Mouse (Mus musculus): Measurements from ENCODE around the gene Eci3. TPM values are rescaled to one million over a fixed set of nuclear protein-coding genes. Genes with fewer than 3 reads are reported as not detected.

The Eci3 gene
- total and polyA plus RNA-seq, 2 experiments from 2014 or later = 0.39 TPM; not detected in 1

GRCm38 (mm10) chr13:34914614-34915013 is 49.0 kb downstream of the Eci3 start:
- DNase-seq (ENCODE audit: low spot score) (no peak), ATAC-seq (ENCODE audit: low FRiP score) (no peak)
- H3K4me2 ChIP-seq (ENCODE audit: low read depth, low read length, poor library complexity, severe bottlenecking) = no peak overlapping the region
- no peak overlapping the region for H3K27ac ChIP-seq (ENCODE audit: low read depth, low read length)
- H3K9me3 ChIP-seq (ENCODE audit: low read length) = no peaks in the 10 kb centered on the region
- no peak overlapping the region for H3K9ac ChIP-seq (replicated peaks; ENCODE audit: low read length, poor library complexity, severe bottlenecking)
- no peaks in the 10 kb centered on the region for H3K4me1 ChIP-seq (ENCODE audit: insufficient read depth, low read length)
- H3K36me3 ChIP-seq (ENCODE audit: insufficient read depth, low read length) = no peaks in the 10 kb centered on the region
- H3K4me3 ChIP-seq (ENCODE audit: low read depth, low read length) = no peak overlapping the region
- 84% methylated on average over 9 of the region's 9 CpGs for WGBS
- H3K27me3 ChIP-seq (ENCODE audit: insufficient read depth, low read length) = no peaks in the 10 kb centered on the region
- no peak for TF ChIP-seq CTCF (IDR thresholded peaks at IDR 0.05)

Other genes starting within 250 kb of the Eci3 start
- 0.66 TPM in 1 of 2 replicates, not detected in the other for gene Fam50b, start 229.0 kb downstream of the Eci3 start, total RNA-seq (2014; rRNA removed)
- not detected in 2 replicates for gene Fam50b, start 229.0 kb downstream of the Eci3 start, polyA plus RNA-seq (2015; fragmentation: Nextera tagmentation; extraction: Ambion mirVana)
- gene Prpf4b, start 88.5 kb downstream of the Eci3 start, total RNA-seq (2014; rRNA removed) = 37.5 and 46.5 TPM in 2 replicates
- 54.7 and 65.2 TPM in 2 replicates for gene Prpf4b, start 88.5 kb downstream of the Eci3 start, polyA plus RNA-seq (2015; fragmentation: Nextera tagmentation; extraction: Ambion mirVana)
- gene Fam217a, start 39.5 kb downstream of the Eci3 start, total RNA-seq (2014; rRNA removed) = 0.33 and 0.47 TPM in 2 replicates
- gene Fam217a, start 39.5 kb downstream of the Eci3 start, polyA plus RNA-seq (2015; fragmentation: Nextera tagmentation; extraction: Ambion mirVana) = 1.5 and 1.6 TPM in 2 replicates
- not detected in 2 replicates for gene 4933417A18Rik, start 39.4 kb downstream of the Eci3 start, total RNA-seq (2014; rRNA removed)
- not detected in 2 replicates for gene 4933417A18Rik, start 39.4 kb downstream of the Eci3 start, polyA plus RNA-seq (2015; fragmentation: Nextera tagmentation; extraction: Ambion mirVana)
- 97.7 and 110 TPM in 2 replicates for gene Eci2, start 63.3 kb upstream of the Eci3 start, total RNA-seq (2014; rRNA removed)
- gene Eci2, start 63.3 kb upstream of the Eci3 start, polyA plus RNA-seq (2015; fragmentation: Nextera tagmentation; extraction: Ambion mirVana) = 95.3 and 99.5 TPM in 2 replicates